Mouse (Mus musculus) layer of hippocampus, postnatal 25 days (tissue): ENCODE data around the gene Ear1. TPM values are rescaled to one million over a fixed set of nuclear protein-coding genes. Genes with fewer than 3 reads are reported as not detected.
"Not testable (repeated sequence)": the region's sequence is repeated elsewhere in the genome, so short reads cannot be mapped to it uniquely, and the experiment has no call there.

Experiments used
- DNase-seq, 2 experiments: peaks; one replicate each; pipeline ENCODE4 v3.0.0; 2022; ENCODE audit warnings: mixed read lengths in 2 of 2, low spot score in 1 of 2; ENCODE audit errors: extremely low spot score in 1 of 2
- total RNA-seq, 2 experiments: library from RNA; stranded (reverse); gene quantifications; 2 replicates each; pipeline ENCODE4 v1.2.3; 2021

Gene Ear1
- total RNA-seq, 2 experiments from 2014 or later: not detected

DNA sequence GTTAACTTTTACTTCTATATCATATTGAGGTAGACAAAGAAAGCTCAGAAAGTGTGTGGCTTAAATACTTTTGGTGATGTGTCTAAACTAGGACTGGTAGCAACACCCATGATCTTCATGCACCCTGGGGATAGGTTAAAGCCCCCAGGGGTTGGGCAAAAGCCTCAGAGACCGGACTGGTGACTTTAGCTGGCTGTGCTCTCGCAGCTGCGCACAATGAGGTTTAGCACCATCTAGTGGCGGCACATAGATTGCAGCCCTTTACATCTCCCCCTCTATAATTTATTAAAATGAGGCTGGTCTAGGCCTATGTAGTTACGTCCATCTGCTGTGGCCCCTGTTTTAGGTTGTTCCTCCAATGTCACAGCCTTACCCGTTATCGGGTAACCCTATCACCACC, 70.9 kb downstream of the Ear1 start:
- DNase-seq: not testable (repeated sequence)

DNA sequence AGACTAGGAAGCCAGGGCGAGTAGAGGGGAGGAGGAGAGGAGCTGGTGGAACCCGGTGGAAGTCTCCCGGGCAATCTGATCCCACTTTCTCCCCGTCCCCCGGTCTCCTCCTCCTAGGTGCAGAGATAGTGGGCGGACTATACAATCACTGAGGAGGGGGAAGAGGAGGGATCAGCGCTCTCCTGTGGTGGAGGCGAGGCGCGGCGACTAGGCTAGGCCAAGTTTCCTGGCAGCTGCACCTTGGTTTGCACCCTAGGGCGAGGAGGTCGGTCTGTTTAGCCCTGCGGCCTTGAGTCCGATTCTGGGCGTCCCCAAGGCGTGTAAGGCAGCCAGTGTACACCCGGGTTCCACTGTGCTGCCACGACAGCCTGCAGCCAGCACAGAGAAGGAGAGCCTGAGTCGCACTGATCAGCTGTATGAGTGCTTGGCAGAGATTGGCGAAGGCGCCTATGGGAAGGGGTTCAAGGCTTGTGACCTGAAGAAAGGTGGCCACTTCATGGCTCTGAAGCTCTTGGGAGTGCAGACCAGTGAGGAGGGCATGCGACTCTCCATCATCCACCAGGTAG, 78.3 kb downstream of the Ear1 start:
- not testable (repeated sequence) for DNase-seq

DNA sequence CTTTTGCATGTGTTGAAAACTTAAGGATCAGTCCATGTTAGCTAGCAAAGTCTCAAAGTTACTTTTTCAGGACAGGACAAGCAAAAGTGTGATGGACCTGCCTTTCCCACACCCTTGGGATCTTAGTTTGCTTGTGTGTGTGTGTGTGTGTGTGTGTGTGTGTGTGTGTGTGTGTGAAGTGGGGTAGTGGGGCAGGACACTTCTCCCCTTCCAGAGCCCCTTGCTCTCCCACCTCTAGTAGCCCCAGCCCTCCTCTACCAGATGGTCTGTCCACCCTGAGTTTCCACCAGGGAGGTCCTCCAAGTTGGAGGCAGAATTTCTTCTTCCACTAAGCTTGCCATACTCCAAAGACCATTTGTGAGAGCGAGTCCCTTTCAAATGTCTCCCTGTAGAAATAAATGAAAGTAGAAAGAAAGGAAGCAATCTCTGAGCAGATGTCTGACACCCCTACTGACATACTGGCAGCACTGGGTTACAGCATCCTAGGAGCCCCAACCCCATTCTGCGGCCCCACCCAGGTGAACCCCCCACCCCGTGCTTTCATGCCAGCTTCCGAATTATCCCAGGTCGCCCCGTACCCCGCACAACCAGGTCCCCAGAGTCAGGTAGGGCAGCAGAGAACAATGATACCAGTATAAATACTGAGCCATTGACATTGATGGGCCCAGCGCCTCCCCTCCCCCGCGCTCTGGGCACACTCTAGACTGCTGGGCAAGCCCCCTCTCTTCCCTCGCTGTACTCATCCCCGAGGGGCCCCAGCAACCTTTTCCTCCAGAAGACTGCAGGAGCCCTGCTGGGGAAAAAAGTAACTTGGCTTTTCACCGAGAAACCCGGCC, 79.0 kb downstream of the Ear1 start:
- no peak for DNase-seq

DNA sequence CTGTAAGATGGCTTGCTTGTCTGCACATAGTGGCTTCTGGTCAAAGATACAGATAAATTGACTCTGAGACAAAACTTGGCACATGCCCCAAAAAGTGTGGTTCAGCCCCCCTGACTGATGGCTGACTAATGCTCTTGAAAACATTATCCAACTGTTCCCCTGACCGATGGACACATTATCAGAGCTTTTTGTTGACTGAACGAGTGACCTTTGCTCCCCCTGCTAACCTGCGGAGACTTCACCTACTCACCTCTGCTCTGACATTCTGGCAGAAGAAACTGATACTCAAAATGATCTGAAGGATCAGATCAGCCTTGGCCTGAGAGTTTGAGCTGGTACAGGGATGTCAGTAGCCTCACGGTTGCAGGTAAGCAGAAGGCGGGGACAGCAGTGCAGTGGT, 81.5 kb downstream of the Ear1 start:
- DNase-seq: not testable (repeated sequence)

DNA sequence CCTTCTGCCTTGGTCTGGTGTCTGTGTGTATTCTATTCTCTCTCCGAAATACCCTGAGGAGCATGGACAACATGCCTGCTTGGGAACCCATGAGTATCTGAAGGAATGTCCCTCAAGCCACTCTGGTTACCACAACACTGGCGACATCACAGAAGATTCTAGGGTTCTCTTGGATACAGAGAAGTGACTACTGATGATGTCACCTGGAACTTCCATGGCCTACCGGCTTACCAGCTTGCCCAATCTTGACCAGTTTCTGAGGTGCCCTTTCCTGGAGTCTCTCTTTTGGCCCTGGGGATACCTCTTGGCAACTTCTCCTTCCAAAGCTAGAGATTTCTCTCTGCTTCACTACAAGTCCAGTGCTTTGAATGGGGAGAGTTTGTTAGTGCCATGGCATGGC, 90.7 kb downstream of the Ear1 start, which contains the start of gene Gm8180:
Gm8180 (minus strand) TSS at position 101 of the 400 bp plus-strand sequence.
- not testable (repeated sequence) for DNase-seq

Other genes starting within 250 kb of the Ear1 start
- gene Gm8165, start 198.3 kb downstream of the Ear1 start, total RNA-seq: not detected
- 1 to 10 TPM; 2.0 to 2.3 TPM for gene Gm7324, start 177.7 kb downstream of the Ear1 start, total RNA-seq
- not detected for gene Gm16506, start 148.0 kb downstream of the Ear1 start, total RNA-seq
- gene Gm6526, start 127.7 kb downstream of the Ear1 start, total RNA-seq: not detected
- not detected for gene Gm8180, start 90.8 kb downstream of the Ear1 start, total RNA-seq
- not detected for gene Ear10, start 48.0 kb upstream of the Ear1 start, total RNA-seq
- gene Gm8113, start 49.9 kb upstream of the Ear1 start, total RNA-seq: not detected
- not detected for gene Ang5, start 81.6 kb upstream of the Ear1 start, total RNA-seq
- gene Ang6, start 126.8 kb upstream of the Ear1 start, total RNA-seq: not detected
- gene Ear2, start 227.1 kb upstream of the Ear1 start, total RNA-seq: not detected
- gene Gm3327, start 248.3 kb upstream of the Ear1 start, total RNA-seq: not detected